Mouse (Mus musculus) bone marrow macrophage, adult 2 months (primary cell): ENCODE results near the gene Tubb1.

Experiments used
- CTCF ChIP-seq: IDR thresholded peaks from 2 replicates; pipeline ENCODE4 v1.5.1; 2012; ENCODE audit warnings: low read depth, mild to moderate bottlenecking, low read length, moderate library complexity
- POLR2A ChIP-seq: IDR thresholded peaks from 2 replicates; pipeline ENCODE4 v1.6.1; 2012; ENCODE audit warnings: mild to moderate bottlenecking, low read depth, low read length, borderline replicate concordance

DNA sequence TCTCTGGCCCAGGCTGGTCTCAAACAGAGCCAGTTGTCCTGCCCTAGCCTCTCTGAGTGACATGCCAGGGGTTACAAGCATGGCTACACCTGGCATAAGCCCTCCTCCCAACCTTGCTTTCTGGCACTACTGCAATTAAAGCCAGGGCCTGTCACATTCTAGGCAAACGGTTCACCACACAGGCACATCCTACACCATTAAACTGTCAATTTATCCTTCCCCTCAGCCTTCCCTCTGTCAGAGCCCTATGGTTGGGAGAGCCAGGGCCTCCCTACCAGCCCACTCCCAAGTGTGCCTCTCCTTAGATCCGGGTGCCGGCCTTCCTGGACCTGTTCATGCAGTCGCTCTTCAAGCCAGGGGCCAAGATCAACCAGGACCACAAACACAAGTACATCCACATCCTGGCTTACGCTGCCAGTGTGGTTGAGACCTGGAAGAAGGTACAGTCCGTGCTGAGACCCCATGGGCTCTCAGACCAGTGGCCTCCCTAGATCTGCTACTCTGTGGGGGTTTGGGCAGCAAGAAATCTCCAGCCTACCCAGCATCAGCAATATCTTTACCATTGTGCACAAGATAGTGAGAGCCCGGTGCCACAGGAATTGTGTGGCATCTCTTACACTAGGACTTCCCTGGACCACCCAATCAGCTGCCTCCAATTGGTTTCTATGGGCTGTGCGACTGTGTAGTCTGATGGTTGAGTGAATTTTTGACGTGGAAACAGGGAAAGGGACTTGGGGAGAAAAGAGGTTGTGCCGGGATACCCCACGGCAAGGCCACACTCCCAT, 26.0 kb upstream of the Tubb1 start:
- TF ChIP-seq POLR2A: no peak
- no peak for TF ChIP-seq CTCF
